Mouse (Mus musculus) layer of hippocampus, adult 9-11 months (tissue): ENCODE measurements around the gene Braf.
"Not testable (repeated sequence)": the region's sequence is repeated elsewhere in the genome, so short reads cannot be mapped to it uniquely, and the experiment has no call there.

ENCODE experiments used
- DNase-seq: peaks from one replicate; pipeline ENCODE4 v3.0.0; 2022

The Braf gene

GRCm38 (mm10) chr6:39724866-39725711 is at the start of gene Braf:
TSS of gene Braf (minus strand) at chr6:39725463.
- DNase-seq, result peak; percentile 90

DNA sequence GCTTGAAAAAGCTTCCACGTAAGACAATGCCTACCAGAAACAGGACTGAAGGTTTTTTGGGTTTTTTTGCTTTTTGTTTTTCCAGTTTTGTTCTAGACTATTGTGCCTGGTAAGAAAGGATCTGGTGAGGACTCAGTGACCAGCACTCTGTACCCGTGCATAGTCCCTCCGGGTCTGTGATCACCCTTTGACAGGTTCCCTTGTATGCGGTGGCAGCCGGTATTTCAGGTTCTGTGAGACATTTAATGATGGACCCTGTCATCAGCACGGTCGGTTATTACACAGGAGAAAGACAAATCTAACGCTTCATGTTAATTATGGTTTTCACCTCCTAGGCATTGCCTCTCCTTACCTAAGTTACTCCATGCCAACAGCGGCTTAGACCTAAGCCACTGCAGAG is 49.8 kb upstream of the Braf start:
- DNase-seq, result no peak

GRCm38 (mm10) chr6:39757229-39757628 is 32.0 kb upstream of the Braf start:
- no peak for DNase-seq

GRCm38 (mm10) chr6:39749881-39750280 is 24.6 kb upstream of the Braf start:
- DNase-seq, result no peak

DNA sequence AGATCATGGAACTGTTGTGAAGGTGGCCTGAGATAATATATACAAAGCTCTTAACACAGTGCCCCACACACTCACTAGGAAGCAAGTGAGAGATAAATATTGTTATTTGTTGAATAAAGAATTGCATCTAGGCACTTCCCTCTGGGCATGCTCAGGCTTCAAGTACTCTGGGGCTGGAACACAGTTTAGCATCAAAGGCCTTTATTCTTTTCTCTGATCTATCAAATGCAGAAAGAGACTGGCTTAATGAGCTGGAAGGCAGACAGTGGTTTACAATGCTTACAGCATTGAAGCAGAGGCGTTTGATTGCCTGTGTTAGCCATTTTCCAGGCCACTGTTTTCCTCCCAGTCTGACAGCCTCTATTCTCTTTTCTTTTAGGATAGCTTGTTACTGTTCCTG is 21.8 kb upstream of the Braf start:
- no peak for DNase-seq

GRCm38 (mm10) chr6:39745456-39745855 is 20.2 kb upstream of the Braf start:
- no peak for DNase-seq

DNA sequence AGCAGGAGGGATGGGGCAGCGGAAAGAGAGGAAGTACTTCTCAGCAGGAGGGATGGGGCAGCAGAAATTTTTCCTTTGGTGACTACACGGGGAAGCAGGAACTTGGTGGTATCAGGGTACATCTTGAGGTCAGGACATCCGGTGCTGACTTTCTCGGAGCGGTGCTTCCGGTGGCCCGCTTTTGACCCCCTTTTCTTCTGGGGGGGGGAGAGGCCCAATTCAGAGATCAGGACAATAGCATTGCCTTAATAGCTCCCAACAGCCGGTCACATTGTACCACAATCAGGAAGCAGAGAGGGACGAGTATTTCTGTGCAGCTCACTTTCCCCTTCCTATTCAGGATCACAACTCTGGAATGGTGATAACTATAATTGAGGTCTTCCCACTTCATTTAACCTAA is 14.4 kb upstream of the Braf start:
- DNase-seq, result not testable (repeated sequence)

DNA sequence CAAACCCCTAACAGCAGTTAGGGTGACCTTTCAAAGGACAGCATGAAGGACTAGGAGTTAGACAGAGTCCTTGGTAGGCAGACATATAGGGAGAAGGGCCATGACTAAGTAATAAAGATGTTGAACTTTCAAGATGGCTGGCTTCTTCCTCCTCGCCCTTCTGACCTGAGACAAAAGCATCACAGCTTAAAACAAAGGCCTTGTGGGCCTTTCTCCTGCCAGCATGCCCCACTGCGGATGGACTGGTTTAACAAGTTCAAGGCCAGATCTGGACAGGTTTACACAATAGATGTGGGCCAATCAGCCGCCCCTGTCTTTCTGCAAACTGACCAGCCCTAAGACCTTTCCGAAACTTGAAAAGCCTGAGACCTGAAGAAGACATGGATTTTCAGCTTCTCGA is 2.8 kb upstream of the Braf start:
- DNase-seq, result no peak

GRCm38 (mm10) chr6:39726149-39726548 is 886 bp upstream of the Braf start:
- DNase-seq, result no peak

DNA sequence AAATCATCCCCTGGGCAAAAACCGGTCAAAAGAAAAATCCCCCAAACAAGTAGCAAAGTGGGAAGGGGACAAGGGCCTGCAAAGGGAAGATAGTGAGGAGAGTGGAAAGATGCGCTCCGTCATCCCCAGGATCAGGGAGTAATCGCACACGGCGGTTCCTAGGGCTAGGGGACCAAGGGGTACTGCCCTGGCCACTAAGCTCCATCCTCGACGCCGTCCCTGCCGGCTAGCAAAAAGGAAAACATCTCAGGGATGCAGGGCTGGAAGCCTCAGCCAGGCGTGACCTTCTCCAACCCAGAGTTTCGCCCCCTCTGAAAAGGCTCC is 759 bp downstream of the Braf start:
- DNase-seq, result no peak

GRCm38 (mm10) chr6:39724071-39724470 is 1.2 kb downstream of the Braf start:
- no peak for DNase-seq

DNA sequence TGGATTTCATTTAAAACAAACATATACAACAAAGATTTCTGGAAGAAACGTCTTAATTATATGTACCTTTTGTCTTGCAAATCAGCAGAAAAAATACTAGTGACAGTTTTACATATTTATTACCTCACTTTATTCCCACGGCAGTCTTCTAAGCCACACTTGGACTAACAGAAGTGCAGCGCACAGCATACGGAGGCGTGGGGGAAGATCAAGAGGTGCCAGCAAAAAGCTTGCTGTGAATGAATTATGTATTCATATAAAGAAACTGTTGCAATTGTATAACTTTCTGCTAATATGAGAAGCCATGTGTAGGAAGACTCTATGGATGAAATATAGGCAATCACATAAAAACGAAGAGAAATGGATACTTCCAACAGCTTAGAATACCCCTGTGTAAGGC is 6.7 kb downstream of the Braf start:
- peak; percentile 35 for DNase-seq

DNA sequence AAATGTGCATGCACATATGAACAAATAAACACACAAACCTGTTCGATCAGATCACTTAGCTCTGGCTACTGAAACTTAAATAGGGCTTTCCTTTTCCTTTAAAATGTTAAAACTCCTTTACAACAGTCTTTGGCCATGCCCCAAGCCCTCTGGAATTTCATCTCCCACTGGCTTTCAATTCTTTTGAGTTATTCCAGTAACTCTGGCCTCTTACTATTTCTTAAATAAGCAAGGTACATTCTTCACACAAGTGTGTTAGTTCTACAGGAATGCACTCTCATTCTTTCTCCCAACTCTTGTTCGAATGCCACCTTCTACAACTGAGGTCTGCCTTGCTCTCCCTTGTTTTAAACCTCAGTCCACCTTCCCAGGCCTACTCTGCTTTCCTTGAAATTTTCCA is 8.2 kb downstream of the Braf start:
- DNase-seq, result no peak

GRCm38 (mm10) chr6:39714341-39714740 is 10.9 kb downstream of the Braf start:
- DNase-seq, result no peak

DNA sequence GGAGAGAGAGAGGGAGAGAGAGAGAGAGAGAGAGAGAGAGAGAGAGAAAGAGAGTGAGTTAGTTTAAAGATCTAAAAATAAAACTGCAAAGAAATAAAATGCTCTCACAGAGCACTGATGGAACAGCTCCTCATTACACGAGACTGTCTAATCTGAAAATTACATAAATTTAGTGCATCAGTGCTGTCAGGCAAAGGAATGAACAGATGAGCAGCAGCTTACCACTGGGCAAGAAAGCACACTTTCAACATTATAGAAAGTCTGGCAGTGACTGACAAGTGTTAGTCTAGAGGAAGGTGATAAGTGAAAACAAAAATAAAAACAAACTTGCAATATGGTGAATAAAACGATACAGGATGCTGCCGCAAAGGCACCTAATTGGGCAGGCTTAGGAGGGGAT is 11.9 kb downstream of the Braf start:
- DNase-seq, result no peak

GRCm38 (mm10) chr6:39705625-39706024 is 19.6 kb downstream of the Braf start:
- no peak for DNase-seq

DNA sequence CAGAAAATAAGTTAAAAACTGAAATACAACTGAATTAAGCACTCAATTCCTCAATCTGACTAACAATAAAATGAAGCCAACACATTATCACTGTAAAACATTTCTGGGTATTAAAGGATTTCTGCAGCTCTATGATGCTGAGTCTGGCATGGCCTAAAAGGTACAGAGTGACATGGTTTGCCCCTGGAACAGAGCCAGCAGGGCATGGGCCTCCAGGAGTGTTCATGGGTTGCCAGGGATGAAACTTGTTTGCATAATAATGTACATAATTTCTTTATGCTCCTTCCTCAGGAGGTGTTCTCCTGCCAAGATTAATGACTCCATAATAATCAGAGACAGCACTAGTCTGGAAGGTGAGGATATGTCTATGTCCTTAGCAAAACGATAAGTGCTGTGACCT is 32.1 kb downstream of the Braf start:
- DNase-seq, result no peak

DNA sequence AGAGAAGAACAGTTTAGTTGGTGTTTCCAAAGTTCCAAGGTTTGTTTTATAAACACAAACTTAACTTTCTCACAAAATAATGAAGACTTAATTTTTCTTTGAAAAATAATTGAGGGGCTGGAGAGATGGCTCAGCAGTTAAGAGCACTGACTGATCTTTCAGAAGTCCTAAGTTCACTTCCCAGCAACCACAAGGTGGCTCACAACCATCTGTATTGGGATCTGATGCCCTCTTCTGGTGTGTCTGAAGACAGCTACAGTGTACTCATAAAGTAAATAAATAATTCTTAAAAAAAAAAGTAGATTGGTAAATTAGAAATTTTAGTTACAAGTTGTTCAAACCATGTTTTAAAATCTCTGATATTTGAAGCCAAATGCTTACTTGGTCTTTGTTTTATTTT is 38.4 kb downstream of the Braf start:
- DNase-seq, result not testable (repeated sequence)

DNA sequence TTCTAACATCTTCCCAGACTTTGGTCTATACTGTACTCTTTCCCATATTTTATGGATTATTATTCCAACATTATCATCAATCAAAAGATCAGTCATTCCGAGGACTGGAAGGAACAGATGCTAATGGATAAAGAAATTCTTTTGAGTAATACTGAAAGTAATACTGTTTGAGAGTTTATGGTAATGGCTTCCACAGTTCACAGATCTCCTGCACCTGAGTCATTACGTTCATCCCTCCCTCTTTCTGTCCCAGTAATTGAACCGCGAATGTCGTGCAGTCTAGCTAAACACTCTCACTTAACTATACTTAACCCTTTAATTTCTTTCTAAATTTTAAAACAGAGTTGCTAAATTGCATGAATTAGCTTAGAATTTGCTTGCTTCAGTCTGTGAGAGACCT is 43.5 kb downstream of the Braf start:
- no peak for DNase-seq

DNA sequence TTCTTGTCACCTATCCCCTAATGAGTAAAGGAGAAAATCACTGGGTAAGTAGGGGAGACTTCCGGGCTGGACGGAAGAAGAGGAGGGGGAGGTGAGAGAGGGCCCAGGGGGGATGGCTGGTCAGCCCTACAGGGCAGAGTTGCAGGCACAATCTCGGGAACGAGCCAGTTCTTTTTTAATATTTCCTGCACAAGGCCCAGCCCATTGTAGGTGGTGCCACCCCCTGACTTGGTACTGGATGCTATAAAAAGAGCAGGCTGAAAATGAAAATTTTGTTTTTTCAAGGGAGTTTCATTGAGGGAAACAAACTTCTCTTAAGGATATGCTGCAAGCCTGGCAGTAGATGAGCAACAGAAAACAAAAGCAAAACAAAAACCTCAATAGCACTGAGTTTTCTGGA is 44.7 kb downstream of the Braf start:
- DNase-seq, result no peak

- no peak for DNase-seq
These were observed 47.0 kb downstream of the Braf start for GRCm38 (mm10) chr6:39678241-39678640.

GRCm38 (mm10) chr6:39675081-39675480 is 50.2 kb downstream of the Braf start:
- DNase-seq, result peak; percentile 58

DNA sequence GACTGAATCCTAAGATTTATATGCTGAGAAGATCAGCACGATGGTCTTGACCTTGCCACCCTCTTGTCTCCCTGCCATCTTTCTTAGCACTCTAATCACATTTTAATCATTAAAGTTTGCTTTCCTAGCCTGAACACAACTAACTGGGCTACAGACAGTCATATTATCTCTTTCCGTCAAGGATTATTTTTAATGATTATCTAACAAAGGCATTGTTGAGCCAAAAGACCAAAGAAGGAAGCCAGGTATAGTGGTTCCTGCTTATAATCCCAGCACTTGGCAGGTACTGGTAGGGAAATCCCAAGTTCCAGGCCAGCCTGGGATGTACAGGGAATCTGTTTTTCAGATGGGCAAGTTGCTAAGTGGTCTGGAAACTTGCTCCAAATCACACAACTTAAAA is 114.0 kb downstream of the Braf start:
- no peak for DNase-seq

- DNase-seq, result no peak
These were observed 115.1 kb downstream of the Braf start for GRCm38 (mm10) chr6:39610207-39610606.

- no peak for DNase-seq
These were observed 117.9 kb downstream of the Braf start for GRCm38 (mm10) chr6:39607365-39607764.
